Mouse (Mus musculus) G1E (cell line): Measurements from ENCODE around the gene Pnp.
"Not testable (repeated sequence)": the region's sequence is repeated elsewhere in the genome, so short reads cannot be mapped to it uniquely, and the experiment has no call there.

Experiments
- CTCF ChIP-seq: IDR thresholded peaks from 2 replicates; pipeline ENCODE4 v1.5.1; 2012; ENCODE audit warnings: low read depth, low read length, inconsistent platforms, mixed read lengths
- TAL1 ChIP-seq: conservative IDR thresholded peaks from 2 replicates; pipeline ENCODE4 v1.6.1; 2012; ENCODE audit warnings: low read depth, low read length, inconsistent platforms, mixed read lengths

DNA sequence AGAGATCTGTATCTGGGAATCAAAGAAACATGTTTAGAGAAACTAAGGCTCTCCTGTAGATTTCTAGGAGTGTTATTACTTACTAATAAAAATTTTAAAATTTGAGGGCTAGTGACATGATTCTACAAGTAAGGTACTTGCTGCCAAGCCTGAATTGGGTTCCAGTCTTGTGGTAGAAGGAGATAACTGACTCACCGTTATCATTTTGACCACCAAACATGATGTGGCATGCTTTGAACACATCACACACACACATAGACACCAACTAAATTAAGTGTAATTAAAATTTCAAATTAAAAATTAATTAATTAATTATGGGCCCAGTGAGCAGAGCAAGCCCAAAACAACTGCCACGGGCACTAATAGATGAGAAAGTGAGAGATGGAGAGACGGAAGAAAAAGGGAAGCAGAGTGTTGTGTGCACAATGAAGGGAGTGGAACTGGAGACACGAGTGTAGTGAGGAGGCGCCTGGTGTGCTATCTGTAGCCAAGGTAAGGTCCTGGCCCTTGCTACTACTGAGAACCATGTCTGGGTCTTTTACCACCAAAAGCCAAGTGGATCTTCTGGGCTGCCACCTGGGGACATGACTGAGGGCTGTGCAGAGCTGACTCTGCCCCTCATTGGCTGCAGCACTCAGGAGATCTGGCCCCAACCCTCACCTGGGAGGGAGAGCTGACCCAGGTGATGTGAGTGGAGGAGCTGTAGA lies 27.6 kb downstream of the Pnp start:
- TF ChIP-seq CTCF, TAL1: not testable (repeated sequence)
